Mouse (Mus musculus) cerebellum, postnatal 14 days (tissue): ENCODE data around the gene Lekr1.

Source experiments
- DNase-seq, 2 experiments: peaks; one replicate each; pipeline ENCODE4 v3.0.0; 2021; ENCODE audit warnings: mixed read lengths in 2 of 2

Gene Lekr1

GRCm38 (mm10) chr3:65665977-65666766, at the start of gene Lekr1:
Lekr1 (plus strand) TSS chr3:65666228.
- peak; percentile 95 to 96 for DNase-seq

GRCm38 (mm10) chr3:65617507-65617906, 48.5 kb upstream of the Lekr1 start:
- no peak for DNase-seq

- no peak for DNase-seq
Observed at GRCm38 (mm10) chr3:65619340-65619739, 46.7 kb upstream of the Lekr1 start.

DNA sequence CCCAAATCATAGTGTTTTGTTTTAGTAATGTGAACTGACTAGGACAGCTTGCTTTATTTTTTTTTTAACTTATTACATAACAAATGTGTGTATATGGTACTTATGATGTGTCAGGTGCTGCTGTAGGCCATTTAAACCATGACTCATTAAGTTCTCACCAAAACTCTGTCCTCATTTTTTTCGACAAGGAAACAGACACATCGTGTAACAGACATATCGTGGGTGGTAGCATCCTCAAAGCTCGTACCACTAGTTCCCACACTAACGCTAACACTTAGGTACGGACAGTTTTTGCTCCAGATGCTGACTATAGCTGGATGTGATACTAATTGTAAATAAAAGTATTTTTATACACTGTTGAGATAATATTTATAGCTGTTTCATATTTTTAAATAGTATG, 43.0 kb upstream of the Lekr1 start:
- DNase-seq: no peak

- no peak for DNase-seq
Observed at GRCm38 (mm10) chr3:65625496-65626289, 40.3 kb upstream of the Lekr1 start.

DNA sequence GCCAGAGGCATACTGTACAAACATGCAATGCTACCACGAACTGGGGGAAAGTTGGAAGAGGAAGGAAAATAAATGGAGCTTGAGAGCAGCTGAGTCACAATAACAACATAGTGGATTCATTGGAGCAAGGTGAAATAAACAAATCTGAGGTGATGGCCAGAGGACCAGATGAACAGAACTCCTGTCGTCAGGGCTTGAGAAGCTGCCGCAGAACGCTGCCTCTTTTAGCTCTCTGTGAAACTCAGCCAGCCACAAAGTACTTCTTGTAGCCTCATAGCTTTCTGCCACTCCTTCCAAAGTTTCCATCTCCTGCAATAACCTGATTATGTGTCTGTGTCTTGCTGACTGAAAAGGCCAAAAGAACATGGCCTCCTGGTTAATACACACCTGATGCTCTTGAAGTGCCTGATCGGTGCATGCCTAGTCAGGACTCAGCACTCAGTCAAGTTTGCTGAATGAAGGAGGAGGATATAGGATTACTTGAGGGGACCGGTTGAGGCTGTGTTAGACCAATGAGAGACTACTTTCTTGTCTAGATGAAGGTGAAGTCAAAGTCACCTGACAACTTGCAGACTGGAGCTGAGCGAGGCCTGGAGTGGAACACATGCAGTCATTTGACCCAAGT, 39.6 kb upstream of the Lekr1 start:
- DNase-seq: no peak

DNA sequence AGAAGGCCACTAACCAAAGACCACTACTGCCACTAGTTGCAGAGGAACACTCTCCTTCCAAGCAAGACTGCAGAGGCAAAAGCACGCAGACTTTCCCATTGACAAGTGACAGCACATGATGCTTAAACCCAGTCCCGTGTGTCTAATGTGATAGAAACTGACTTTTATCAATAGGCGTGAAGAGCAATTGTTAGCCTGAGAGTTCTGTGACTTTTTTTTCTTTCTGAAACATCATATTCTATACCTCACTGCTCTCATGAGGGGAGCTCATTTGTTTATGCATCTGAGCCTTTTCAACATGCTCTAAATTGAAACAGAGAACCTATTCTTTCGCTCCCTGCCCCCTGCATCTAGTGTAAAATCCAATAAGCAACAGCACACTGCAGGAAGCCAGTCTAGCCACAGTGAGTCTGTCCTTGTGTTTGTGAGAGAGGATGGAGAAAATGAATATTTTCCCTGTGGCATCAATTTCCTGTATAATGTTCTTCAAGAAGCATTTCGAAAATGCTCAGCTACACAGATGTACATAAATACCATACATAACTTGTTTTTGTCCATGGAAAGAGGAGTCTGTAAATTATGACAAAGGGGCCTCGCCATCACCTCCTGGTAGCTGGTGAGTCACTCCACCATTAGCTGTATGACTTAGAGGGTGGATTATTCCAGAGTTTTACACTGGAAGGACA, 38.9 kb upstream of the Lekr1 start:
- no peak for DNase-seq

GRCm38 (mm10) chr3:65627707-65628028, 38.4 kb upstream of the Lekr1 start:
- no peak for DNase-seq

DNA sequence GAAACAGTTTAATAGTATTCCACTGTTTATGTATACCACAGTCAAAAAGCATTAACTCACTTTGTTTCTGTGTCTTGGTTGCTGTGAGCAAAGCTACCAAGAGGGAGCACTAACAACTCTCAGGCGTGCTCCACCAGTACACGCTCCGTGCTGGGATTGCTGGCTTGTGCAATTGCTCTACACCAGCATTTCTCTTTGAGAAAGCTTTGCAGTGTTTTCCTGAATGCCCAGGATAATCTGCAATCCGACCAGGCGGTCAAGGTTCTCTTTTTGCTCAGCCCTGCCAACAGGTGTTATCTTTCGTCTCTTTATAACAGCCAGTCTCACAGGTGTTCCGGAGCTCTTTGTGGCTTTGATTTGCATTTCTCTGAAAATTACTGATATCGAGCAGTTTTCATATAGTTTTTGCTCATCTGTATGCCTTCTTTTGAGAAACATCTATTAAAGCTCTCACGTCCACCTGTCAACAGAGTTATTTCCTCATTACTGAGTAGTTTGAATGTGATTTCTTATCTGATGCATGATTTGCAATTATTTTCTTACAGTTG, 36.4 kb upstream of the Lekr1 start:
- DNase-seq: no peak

DNA sequence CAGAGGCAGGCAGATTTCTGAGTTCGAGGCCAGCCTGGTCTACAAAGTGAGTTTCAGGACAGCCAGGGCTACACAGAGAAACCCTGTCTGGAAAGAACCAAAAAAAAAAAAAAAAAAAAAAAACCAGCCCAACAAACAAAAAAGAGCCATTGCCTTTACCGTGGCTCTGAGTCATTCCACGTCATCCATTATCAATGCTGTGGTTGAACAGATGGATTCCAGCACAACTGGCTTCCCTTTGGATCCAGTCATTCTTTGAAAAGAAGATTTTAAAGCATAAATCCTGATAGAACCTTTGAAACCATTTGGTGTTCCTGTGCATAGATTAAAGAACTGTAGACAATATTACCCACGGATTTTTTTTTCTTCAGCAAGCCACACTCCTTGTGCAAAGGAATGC, 32.4 kb upstream of the Lekr1 start:
- no peak for DNase-seq

DNA sequence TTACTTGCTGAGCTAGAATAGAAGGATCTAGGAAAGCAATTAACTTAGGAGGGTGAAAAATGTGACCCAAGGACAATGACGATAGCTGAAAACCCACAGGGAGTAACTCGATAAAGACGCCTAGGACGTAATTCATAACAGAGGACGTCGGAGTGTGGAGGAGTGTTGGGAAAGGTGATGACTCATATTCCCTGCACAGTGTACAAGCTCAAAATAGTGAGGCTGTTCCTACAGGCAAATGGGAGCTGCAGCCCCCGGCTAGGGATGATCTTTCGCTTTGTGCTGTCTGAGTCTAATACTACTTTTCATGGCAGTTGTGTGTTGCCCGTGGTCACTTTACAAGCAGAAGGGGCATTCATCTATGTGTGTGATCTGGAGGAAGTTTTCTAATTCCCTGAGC, 30.0 kb upstream of the Lekr1 start:
- no peak for DNase-seq

- no peak for DNase-seq
Observed at GRCm38 (mm10) chr3:65637313-65637712, 28.7 kb upstream of the Lekr1 start.

GRCm38 (mm10) chr3:65638896-65639295, 27.1 kb upstream of the Lekr1 start:
- DNase-seq: no peak

- DNase-seq: no peak
Observed at GRCm38 (mm10) chr3:65639454-65640014, 26.5 kb upstream of the Lekr1 start.

- DNase-seq: no peak
Observed at GRCm38 (mm10) chr3:65642959-65643358, 23.1 kb upstream of the Lekr1 start.

DNA sequence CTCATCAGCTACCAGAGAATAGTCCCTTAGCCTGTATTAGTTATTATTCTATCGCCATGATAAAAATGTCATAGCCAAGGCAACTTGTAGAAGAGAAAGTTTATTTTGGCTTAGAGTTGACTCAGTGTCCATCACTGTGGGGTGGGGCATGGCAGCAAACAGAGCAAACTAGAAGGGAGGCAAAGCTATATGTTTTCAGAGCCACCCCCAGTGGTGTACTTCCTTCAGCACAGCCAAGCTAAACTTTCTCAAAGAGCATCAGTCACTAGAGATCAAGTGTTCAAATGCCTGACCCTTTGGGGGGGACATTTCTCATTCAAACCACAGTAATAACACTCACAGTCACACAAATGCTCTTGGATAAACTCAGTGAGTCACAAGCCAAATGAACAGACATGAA, 22.4 kb upstream of the Lekr1 start:
- DNase-seq: no peak

- no peak for DNase-seq
Observed at GRCm38 (mm10) chr3:65647592-65647991, 18.4 kb upstream of the Lekr1 start.

DNA sequence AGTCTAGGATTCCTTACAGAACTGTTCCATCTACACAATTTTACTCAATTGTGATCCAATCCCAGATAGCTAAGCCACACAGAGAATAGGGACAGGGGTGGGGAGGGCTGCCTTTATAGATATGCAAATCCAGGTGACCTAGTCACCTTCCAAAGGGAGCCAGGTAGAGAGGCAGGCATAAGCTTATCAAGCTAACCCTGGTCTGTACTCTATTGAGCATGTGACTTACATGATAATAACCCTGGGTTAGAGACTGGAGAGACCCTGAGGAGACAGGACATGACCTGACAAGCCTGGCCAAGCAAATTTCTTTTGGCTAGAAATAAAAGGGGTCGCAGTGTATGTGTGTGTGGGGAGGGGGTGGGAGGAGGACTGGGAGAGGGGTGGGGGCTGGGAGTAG, 17.1 kb upstream of the Lekr1 start:
- no peak for DNase-seq

- DNase-seq: no peak
Observed at GRCm38 (mm10) chr3:65650156-65650815, 15.7 kb upstream of the Lekr1 start.

DNA sequence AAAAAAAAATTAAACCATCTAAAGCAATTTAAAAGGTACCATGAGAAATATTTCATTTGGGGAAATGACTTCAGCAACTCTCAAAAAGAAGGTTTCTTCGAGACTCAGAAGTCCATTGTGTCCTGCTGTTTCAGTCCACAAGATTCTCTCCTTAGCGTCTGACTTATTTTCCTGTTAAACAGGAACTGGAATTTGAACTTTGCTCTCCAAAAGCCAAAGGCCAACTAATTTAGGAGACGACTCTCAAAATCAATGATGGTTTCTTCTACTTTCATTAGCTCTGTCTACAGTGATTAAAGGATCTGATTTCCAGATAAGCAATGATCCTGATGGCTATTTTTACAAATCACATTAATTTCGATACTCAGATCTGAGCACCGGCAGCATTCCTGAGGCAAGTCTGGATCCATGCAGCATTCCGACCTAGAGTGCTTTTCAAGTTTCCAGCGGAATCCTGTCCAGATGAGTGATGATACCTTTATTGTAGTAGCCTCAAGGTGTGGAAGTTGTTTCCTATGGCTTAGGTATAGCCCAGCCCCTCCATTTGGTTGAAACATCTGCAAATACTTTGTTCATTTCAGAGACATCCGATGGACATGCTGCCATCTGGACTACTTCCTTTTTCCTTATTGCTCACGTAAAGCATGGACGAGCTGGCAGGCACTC, 11.4 kb upstream of the Lekr1 start:
- no peak for DNase-seq

DNA sequence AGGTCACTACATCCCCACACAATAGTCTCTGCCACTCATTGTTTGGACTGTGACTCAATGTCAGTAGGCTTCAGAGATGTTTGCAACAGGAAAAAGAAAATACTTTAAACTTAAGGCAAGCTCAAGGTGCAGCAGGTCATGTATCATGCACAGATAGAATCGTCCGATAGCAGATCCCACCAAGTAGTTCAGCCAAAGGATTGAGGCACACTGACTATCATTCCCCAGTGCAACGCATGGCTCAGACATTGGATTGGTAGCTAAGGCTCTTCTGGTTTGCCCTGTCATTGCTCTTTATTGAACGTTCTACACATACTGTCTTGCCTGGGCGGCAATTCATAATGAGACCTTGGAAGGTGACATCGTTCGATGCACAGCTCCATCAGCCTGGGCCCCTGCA, 9.6 kb upstream of the Lekr1 start:
- DNase-seq: no peak
